Mouse (Mus musculus): ENCODE data around the gene Aagab.

GRCm38 (mm10) chr9:63658970-63659371, 56.5 kb downstream of the Aagab start:
- TF ChIP-seq CTCF (IDR thresholded peaks at IDR 0.05; ENCODE audit: insufficient read depth, low read length) (no peak), POLR2A (IDR thresholded peaks at IDR 0.05; ENCODE audit: borderline replicate concordance, extremely low read depth, low read depth, low read length) (no peak)
